Mouse (Mus musculus) intestine, embryonic 16.5 days (tissue): ENCODE data around the gene Nr6a1. TPM values are rescaled to one million over a fixed set of nuclear protein-coding genes. Genes with fewer than 3 reads are reported as not detected.

Experiments
- ATAC-seq: fragments of 200-750 bp; cut with Nextera tagmentation; 2 replicates; pipeline ENCODE4 v1.8.0; 2017; ENCODE audit warnings: moderate TSS enrichment, moderate library complexity
- H3K27ac ChIP-seq: fragments of 300-500 bp; sonication (generic); 2 replicates; pipeline ENCODE4 v1.5.1; 2014; ENCODE audit warnings: mild to moderate bottlenecking, low read length
- H3K27me3 ChIP-seq: fragments of 300-500 bp; sonication (generic); replicated peaks from 2 replicates; pipeline ENCODE4 v1.6.1; 2014; ENCODE audit warnings: low read length, control low read depth, mixed read lengths; ENCODE audit not compliant: control insufficient read depth, insufficient read depth
- H3K36me3 ChIP-seq: fragments of 300-500 bp; sonication (generic); 2 replicates; pipeline ENCODE4 v1.6.1; 2014; ENCODE audit warnings: low read length, control low read depth; ENCODE audit not compliant: control insufficient read depth, insufficient read depth
- H3K4me1 ChIP-seq: fragments of 300-500 bp; sonication (generic); 2 replicates; pipeline ENCODE4 v1.6.1; 2014; ENCODE audit warnings: low read length, control low read depth, mixed read lengths; ENCODE audit not compliant: control insufficient read depth, insufficient read depth
- H3K4me2 ChIP-seq: fragments of 300-500 bp; sonication (generic); 2 replicates; pipeline ENCODE4 v1.6.1; 2014; ENCODE audit warnings: low read depth, low read length, control low read depth
- H3K4me3 ChIP-seq: fragments of 300-500 bp; sonication (generic); 2 replicates; pipeline ENCODE4 v1.5.1; 2014; ENCODE audit warnings: mild to moderate bottlenecking, low read length
- H3K9ac ChIP-seq: fragments of 300-500 bp; sonication (generic); 2 replicates; pipeline ENCODE4 v1.6.1; 2014; ENCODE audit warnings: low read depth, low read length
- H3K9me3 ChIP-seq: fragments of 300-500 bp; sonication (generic); 2 replicates; pipeline ENCODE4 v1.6.1; 2016; ENCODE audit warnings: low read length, control low read depth; ENCODE audit not compliant: control insufficient read depth
- WGBS: fragments of 180-500 bp; shearing (Covaris S2); extraction: QIAGEN DNeasy Blood & Tissue Kit; methylation state at CpG from one replicate; pipeline ENCODE4 v1.1.7; 2014; 5-methylcytosine and 5-hydroxymethylcytosine counted together
- microRNA-seq: library from miRNA; unstranded; fragments of <30 nt; microRNA quantifications from one replicate; pipeline ENCODE4, GENCODE M21; 2016
- polyA plus RNA-seq: library from polyadenylated mRNA; unstranded; fragments of >200 nt; fragmentation: Nextera tagmentation; extraction: Ambion mirVana; gene quantifications from 2 replicates; pipeline ENCODE4 v1.2.1, GENCODE M21; 2015

Gene Nr6a1
- polyA plus RNA-seq, 1 experiment from 2014 or later = 1.7 TPM

DNA sequence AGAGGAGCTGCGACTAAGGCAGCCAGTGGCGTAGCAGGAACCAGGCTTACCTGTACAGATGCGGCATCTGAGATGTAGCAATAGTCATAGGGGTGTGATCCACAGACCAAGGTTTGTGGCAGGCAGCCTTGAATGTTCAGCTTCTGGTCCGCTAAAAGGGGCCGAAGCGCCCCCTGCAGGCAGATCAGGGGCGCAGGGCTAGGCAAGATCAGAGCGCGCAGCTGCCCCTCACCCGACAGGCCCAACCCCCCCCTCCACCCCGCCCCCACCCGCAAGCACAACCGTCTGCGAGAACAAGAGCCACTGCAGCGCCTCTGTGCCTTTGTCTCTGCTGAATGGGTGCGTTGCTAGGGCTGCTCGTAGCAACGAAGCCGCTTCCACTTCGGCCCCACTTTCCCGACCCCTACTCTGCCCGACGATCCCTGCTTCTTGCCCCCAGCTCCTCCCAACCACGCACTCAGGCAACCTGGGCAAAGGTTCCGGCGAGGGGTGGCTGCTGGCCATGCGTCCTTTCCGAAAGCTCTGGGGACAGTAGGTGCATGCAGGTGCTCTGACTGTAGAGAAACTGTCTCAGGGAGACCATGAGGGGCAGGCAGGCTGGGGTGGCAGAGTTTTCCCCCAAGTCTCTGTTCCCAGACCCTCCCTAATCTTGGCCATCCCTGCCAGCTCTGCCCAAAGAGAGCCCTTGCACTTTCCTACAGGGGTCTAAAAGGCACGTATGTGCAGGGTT is 238.5 kb downstream of the Nr6a1 start:
- peak overlapping the region; percentile 21; the same call in 1 of the 2 replicates for H3K9ac ChIP-seq
- ATAC-seq = peak; percentile 63

DNA sequence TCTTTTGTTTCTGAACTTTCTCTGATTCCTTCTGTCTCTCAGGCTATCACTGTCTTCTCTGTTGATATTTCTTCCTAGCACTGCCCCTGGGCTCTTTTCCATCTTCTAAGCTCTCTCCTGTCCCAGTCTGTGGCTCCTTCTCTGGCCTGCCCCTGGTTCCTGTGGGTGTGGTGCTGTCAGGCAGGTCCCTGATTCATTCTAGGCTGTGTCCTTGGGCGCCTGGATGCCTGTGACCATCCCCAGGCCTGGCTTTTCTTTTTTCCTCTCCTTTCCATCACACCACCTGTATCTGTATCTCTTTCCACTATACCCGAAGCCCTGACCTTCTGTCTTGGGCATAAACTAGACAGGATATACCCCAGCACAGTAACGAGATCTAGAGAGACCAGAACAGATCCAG is 241.7 kb downstream of the Nr6a1 start:
- Histone ChIP-seq H3K9me3 (no peaks in the 10 kb centered on the region), H3K4me3 (no peak overlapping the region), H3K27me3 (0 out of 2 replicates have a peak, but pooled peaks cover under 1% of the 10 kb centered on the region), H3K36me3 (no peaks in the 10 kb centered on the region), H3K4me2 (no peak overlapping the region), H3K9ac (no peak overlapping the region), H3K27ac (no peak overlapping the region), H3K4me1 (no peaks in the 10 kb centered on the region)
- 65% methylated on average over 3 of the region's 3 CpGs for WGBS
- ATAC-seq = no peak

More for the DNA sequence above, 238.5 kb downstream of the Nr6a1 start:
- H3K4me2 ChIP-seq = peak overlapping the region; percentile 53
- H3K27ac ChIP-seq = no peak overlapping the region
- 0 out of 2 replicates have a peak, but pooled peaks cover 3% of the 10 kb centered on the region for H3K27me3 ChIP-seq
- H3K4me3 ChIP-seq = peak overlapping the region; percentile 25
- WGBS = 5% methylated on average over 29 of the region's 29 CpGs
- H3K36me3 ChIP-seq = no peaks in the 10 kb centered on the region
- no peaks in the 10 kb centered on the region for H3K4me1 ChIP-seq
- H3K9me3 ChIP-seq = no peaks in the 10 kb centered on the region

DNA sequence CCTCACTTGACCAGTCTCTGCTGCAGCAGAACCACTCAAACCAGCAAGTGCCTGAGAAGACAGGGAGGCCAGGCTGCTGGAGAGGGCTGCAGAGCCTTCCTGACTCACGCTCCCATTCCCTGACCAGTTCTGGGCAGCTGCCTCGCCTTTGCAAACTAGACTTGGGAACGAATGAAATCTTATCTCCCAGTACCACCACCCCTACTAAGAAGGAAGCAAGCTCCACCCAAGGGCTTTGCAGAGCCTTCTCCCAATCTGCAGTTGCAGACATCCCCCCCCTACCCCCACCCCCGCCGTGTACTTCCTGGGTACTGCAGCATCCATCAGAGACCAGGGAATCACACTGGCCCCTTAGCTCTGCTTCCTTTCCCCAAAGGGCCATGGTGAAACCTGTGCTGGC is 244.4 kb downstream of the Nr6a1 start:
- 65% methylated on average over 5 of the region's 5 CpGs for WGBS
- H3K27me3 ChIP-seq = no peaks in the 10 kb centered on the region
- H3K9ac ChIP-seq = no peak overlapping the region
- H3K4me2 ChIP-seq = no peak overlapping the region
- H3K4me3 ChIP-seq = no peak overlapping the region
- H3K9me3 ChIP-seq = no peaks in the 10 kb centered on the region
- H3K27ac ChIP-seq = no peak overlapping the region
- no peak for ATAC-seq
- H3K36me3 ChIP-seq = no peaks in the 10 kb centered on the region
- H3K4me1 ChIP-seq = no peaks in the 10 kb centered on the region

DNA sequence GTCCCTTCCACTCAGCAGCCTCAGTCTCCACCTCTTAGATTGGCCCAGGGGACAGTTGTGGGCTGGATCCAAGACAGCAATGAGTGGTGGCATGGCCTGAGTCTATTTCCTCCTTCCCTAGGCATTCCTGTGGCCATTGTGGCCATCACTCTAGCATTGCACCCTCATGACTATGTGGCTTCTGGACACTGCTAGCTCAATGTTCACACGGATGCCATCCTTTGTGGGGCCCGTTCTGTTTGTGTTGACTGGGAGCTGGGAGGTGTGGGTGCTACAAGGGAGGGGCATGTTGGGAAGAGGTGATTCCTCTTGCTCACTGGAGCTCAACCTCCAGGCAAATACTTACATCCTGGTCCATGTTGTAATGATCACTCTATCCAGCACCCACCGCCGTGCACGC is 245.3 kb downstream of the Nr6a1 start:
- no peaks in the 10 kb centered on the region for H3K27me3 ChIP-seq
- 85% methylated on average over 5 of the region's 5 CpGs for WGBS

DNA sequence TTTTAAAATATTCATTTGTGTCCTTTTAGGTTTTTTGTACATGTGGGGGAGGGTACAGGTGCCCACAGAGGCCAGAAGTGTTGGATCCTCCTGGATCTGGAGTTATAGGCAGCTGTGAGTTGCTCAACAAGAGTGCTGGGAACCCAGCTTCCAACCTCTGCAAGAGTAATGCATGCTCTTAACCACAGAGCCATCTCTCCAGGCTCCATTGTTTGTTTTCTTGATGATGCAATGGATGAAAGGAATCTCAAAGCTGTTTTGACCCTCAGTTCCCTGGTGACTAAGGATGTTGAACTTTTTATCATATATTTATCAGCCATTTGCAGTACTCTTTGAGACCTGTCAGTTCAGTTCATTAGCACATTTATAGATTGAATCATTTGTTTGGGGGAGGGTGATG is 248.5 kb downstream of the Nr6a1 start:
- Histone ChIP-seq H3K9ac (no peak overlapping the region), H3K27me3 (no peaks in the 10 kb centered on the region), H3K36me3 (no peaks in the 10 kb centered on the region), H3K27ac (no peak overlapping the region), H3K4me3 (no peak overlapping the region), H3K4me1 (no peaks in the 10 kb centered on the region), H3K9me3 (no peaks in the 10 kb centered on the region), H3K4me2 (no peak overlapping the region)
- ATAC-seq = no peak

More for the DNA sequence above, 245.3 kb downstream of the Nr6a1 start:
- no peak overlapping the region for H3K4me2 ChIP-seq
- H3K9ac ChIP-seq = no peak overlapping the region
- no peaks in the 10 kb centered on the region for H3K9me3 ChIP-seq
- no peaks in the 10 kb centered on the region for H3K36me3 ChIP-seq
- H3K4me3 ChIP-seq = no peak overlapping the region
- H3K4me1 ChIP-seq = no peaks in the 10 kb centered on the region
- ATAC-seq = no peak
- no peak overlapping the region for H3K27ac ChIP-seq

DNA sequence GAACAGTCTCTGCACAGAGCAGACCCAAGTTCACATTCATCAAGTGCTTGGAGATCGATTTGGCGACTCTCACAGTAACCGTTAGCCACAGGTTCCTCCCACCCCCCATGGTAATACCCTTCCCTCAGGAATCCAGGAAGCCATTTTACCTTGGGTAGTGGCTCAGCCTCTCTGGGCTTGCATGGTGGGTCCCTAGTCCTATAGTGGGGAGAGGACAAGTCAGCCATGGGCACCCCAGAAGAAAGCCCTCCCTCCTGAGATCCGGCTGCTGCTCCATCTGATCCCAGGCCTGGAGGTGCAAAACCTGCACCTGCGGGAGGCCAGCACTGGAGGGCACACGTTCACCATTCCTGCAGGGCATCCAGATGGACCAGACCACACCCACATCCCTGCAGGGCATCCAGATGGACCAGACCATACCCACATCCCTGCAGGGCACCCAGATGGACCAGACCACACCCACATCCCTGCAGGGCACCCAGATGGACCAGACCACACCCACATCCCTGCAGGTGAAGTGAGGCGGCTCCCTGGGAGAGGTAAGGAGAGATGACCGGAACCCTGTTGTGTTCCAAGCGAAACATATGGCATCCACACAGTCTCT is 252.0 kb downstream of the Nr6a1 start:
- no peak for ATAC-seq
- H3K4me1 ChIP-seq = no peaks in the 10 kb centered on the region
- H3K27me3 ChIP-seq = peaks cover under 1% of the 10 kb centered on the region
- 57% methylated on average over 9 of the region's 9 CpGs for WGBS
- no peaks in the 10 kb centered on the region for H3K36me3 ChIP-seq
- no peak overlapping the region for H3K27ac ChIP-seq
- H3K9me3 ChIP-seq = no peaks in the 10 kb centered on the region
- H3K4me2 ChIP-seq = no peak overlapping the region
- no peak overlapping the region for H3K4me3 ChIP-seq
- H3K9ac ChIP-seq = no peak overlapping the region

Small RNAs within 50 kb of the gene (microRNA-seq; reads per million reads assigned to microRNA genes)
- gene Mir181a-2 (36.6 reads per million, percentile 36 among the genes with 10 or more reads in this experiment), gene Mir181b-2 (729 reads per million, percentile 70 among the genes with 10 or more reads in this experiment)

Other genes starting within 250 kb of the Nr6a1 start
- gene Nr5a1, start 213.1 kb downstream of the Nr6a1 start, polyA plus RNA-seq = 0.11 and 1.3 TPM in 2 replicates
- 1.8 and 2.1 TPM in 2 replicates for gene Olfml2a, start 4.3 kb upstream of the Nr6a1 start, polyA plus RNA-seq
- gene Wdr38, start 69.8 kb upstream of the Nr6a1 start, polyA plus RNA-seq = 1.4 and 1.7 TPM in 2 replicates
- gene Arpc5l, start 77.7 kb upstream of the Nr6a1 start, polyA plus RNA-seq = 84.0 and 92.7 TPM in 2 replicates
- gene Rpl35, start 77.9 kb upstream of the Nr6a1 start, polyA plus RNA-seq = 800 and 859 TPM in 2 replicates
- gene Golga1, start 137.9 kb upstream of the Nr6a1 start, polyA plus RNA-seq = 29.9 and 30.4 TPM in 2 replicates